Mouse (Mus musculus) CH12.LX (cell line): ENCODE data around the gene Dusp10. TPM values are rescaled to one million over a fixed set of nuclear protein-coding genes. Genes with fewer than 3 reads are reported as not detected.

Source experiments
- DNase-seq: peaks from one replicate; pipeline ENCODE4 v3.0.0-alpha.2; 2013; ENCODE audit errors: extremely low read depth
- H3K27ac ChIP-seq: 2 replicates; pipeline ENCODE4 v1.5.1; 2012; ENCODE audit warnings: low read depth, mild to moderate bottlenecking, control low read depth, moderate library complexity; ENCODE audit not compliant: insufficient read depth
- H3K27me3 ChIP-seq: replicated peaks from 2 replicates; pipeline ENCODE3; 2012; ENCODE audit warnings: inconsistent platforms
- H3K36me3 ChIP-seq, 2 experiments: replicated peaks in 1 of 2; 2 replicates each; pipeline versions ENCODE3 to v1.6.1; 2012; ENCODE audit warnings: inconsistent platforms in 1 of 2, low read length in 1 of 2, mild to moderate bottlenecking in 1 of 2, mixed read lengths in 1 of 2, moderate library complexity in 1 of 2; ENCODE audit not compliant: control insufficient read depth in 1 of 2, insufficient read depth in 1 of 2
- H3K4me1 ChIP-seq, 2 experiments: 2 replicates each; pipeline ENCODE4 v1.6.1; 2012; ENCODE audit warnings: inconsistent platforms in 1 of 2, moderate library complexity in 1 of 2; ENCODE audit not compliant: insufficient read depth in 2 of 2, control insufficient read depth in 1 of 2
- H3K4me2 ChIP-seq: 2 replicates; pipeline ENCODE4 v1.6.1; 2012; ENCODE audit warnings: low read depth, mild to moderate bottlenecking, control low read depth; ENCODE audit not compliant: poor library complexity, insufficient read depth, severe bottlenecking
- H3K4me3 ChIP-seq, 3 experiments: fragments of 150-350 bp in 1 of 3; sonication (generic) in 1 of 3; replicated peaks in 1 of 3; 2 replicates each; pipeline versions ENCODE3 to v1.5.1; 2011 to 2012; ENCODE audit warnings: low read depth in 2 of 3, low read length in 2 of 3, mild to moderate bottlenecking in 2 of 3, moderate library complexity in 2 of 3, control low read depth in 1 of 3, improper control_type of control experiment in 1 of 3, inconsistent platforms in 1 of 3, mixed read lengths in 1 of 3; ENCODE audit not compliant: poor library complexity in 1 of 3
- H3K79me2 ChIP-seq: replicated peaks from 2 replicates; pipeline ENCODE4 v1.6.1; 2012; ENCODE audit warnings: mild to moderate bottlenecking, moderate library complexity; ENCODE audit not compliant: control insufficient read depth, poor library complexity, insufficient read depth, severe bottlenecking; ENCODE audit errors: extremely low read depth
- H3K9ac ChIP-seq: 2 replicates; pipeline ENCODE4 v1.6.1; 2012; ENCODE audit warnings: low read depth, mild to moderate bottlenecking, control low read depth, moderate library complexity; ENCODE audit not compliant: insufficient read depth
- H3K9me3 ChIP-seq: replicated peaks from 2 replicates; pipeline ENCODE3; 2012; ENCODE audit warnings: low read length, inconsistent platforms, mixed read lengths
- CHD1 ChIP-seq: IDR thresholded peaks from 2 replicates; pipeline ENCODE4 v1.6.1; 2012; ENCODE audit warnings: low read depth, low read length, improper control_type of control experiment, inconsistent platforms
- CHD2 ChIP-seq: IDR thresholded peaks from 2 replicates; pipeline ENCODE4 v1.6.1; 2011; ENCODE audit warnings: low read length, improper control_type of control experiment
- CTCF ChIP-seq, 2 experiments: IDR thresholded peaks in 1 of 2; conservative IDR thresholded peaks in 1 of 2; 2 replicates each; pipeline ENCODE4 v1.5.1; 2011 to 2012; ENCODE audit warnings: low read depth in 2 of 2, low read length in 2 of 2, improper control_type of control experiment in 1 of 2, inconsistent platforms in 1 of 2, mild to moderate bottlenecking in 1 of 2, moderate library complexity in 1 of 2
- E2F4 ChIP-seq: IDR thresholded peaks from 2 replicates; pipeline ENCODE4 v1.6.1; 2011; ENCODE audit warnings: low read depth, low read length, improper control_type of control experiment; ENCODE audit not compliant: insufficient replicate concordance
- HCFC1 ChIP-seq: IDR thresholded peaks from 2 replicates; pipeline ENCODE4 v1.6.1; 2012; ENCODE audit warnings: low read depth, mild to moderate bottlenecking, inconsistent platforms, low read length, improper control_type of control experiment
- JUN ChIP-seq: IDR thresholded peaks from 2 replicates; pipeline ENCODE4 v1.6.1; 2011; ENCODE audit warnings: low read depth, mild to moderate bottlenecking, low read length, improper control_type of control experiment, moderate library complexity; ENCODE audit not compliant: insufficient read depth
- KAT2A ChIP-seq: IDR thresholded peaks from 2 replicates; pipeline ENCODE4 v1.6.1; 2012; ENCODE audit warnings: low read length, improper control_type of control experiment, inconsistent platforms; ENCODE audit not compliant: insufficient replicate concordance
- MEF2A ChIP-seq: IDR thresholded peaks from 2 replicates; pipeline ENCODE4 v1.6.1; 2014; ENCODE audit warnings: low read depth, mild to moderate bottlenecking, inconsistent platforms, low read length, improper control_type of control experiment, borderline replicate concordance
- PAX5 ChIP-seq: IDR thresholded peaks from 2 replicates; pipeline ENCODE4 v1.6.1; 2012; ENCODE audit warnings: low read length, inconsistent platforms, mixed read lengths
- POLR2A ChIP-seq: IDR thresholded peaks from 2 replicates; pipeline ENCODE4 v1.6.1; 2011; ENCODE audit warnings: low read depth, mild to moderate bottlenecking, improper control_type of control experiment, low read length
- POLR2AphosphoS2 ChIP-seq: IDR thresholded peaks from 2 replicates; pipeline ENCODE4 v1.6.1; 2011; ENCODE audit warnings: low read depth, low read length, improper control_type of control experiment
- RCOR1 ChIP-seq: conservative IDR thresholded peaks from 2 replicates; pipeline ENCODE4 v1.6.1; 2012; ENCODE audit warnings: low read depth, mild to moderate bottlenecking, inconsistent platforms, low read length, improper control_type of control experiment
- SIN3A ChIP-seq: IDR thresholded peaks from 2 replicates; pipeline ENCODE4 v1.6.1; 2012; ENCODE audit warnings: low read length, improper control_type of control experiment, inconsistent platforms
- SMC3 ChIP-seq: IDR thresholded peaks from 2 replicates; pipeline ENCODE4 v1.6.1; 2011; ENCODE audit warnings: low read depth, low read length, improper control_type of control experiment
- TBP ChIP-seq: conservative IDR thresholded peaks from 2 replicates; pipeline ENCODE4 v1.6.1; 2011; ENCODE audit warnings: low read depth, low read length, improper control_type of control experiment
- UBTF ChIP-seq: IDR thresholded peaks from 2 replicates; pipeline ENCODE4 v1.6.1; 2012; ENCODE audit warnings: low read depth, mild to moderate bottlenecking, inconsistent platforms, low read length, improper control_type of control experiment, moderate library complexity
- USF1 ChIP-seq: IDR thresholded peaks from 2 replicates; pipeline ENCODE4 v1.6.1; 2014; ENCODE audit warnings: low read depth, mild to moderate bottlenecking, inconsistent platforms, low read length, improper control_type of control experiment
- ZC3H11A ChIP-seq: IDR thresholded peaks from 2 replicates; pipeline ENCODE4 v1.6.1; 2012; ENCODE audit warnings: low read depth, mild to moderate bottlenecking, inconsistent platforms, low read length, improper control_type of control experiment
- ZNF384 ChIP-seq: IDR thresholded peaks from 2 replicates; pipeline ENCODE4 v1.6.1; 2012; ENCODE audit warnings: low read depth, low read length, improper control_type of control experiment, inconsistent platforms
- dilution Hi-C: fragments of 300-500 bp; cut with MboI; formaldehyde crosslinking; loops from 2 replicates; pipeline ENCODE4 v1.14.3; 2020; ENCODE audit warnings: low sequenced_read_pairs; ENCODE audit not compliant: extremely low pct_unique_long_range_greater_than_20kb, extremely low pct_ligation_motif_present
- in situ Hi-C: fragments of 300-500 bp; cut with MboI; formaldehyde crosslinking; loops from 3 replicates; pipeline ENCODE4 v1.14.3; 2019; ENCODE audit warnings: low sequenced_read_pairs, low pct_ligation_motif_present, low pct_unique_long_range_greater_than_20kb, mixed read lengths
- polyA plus RNA-seq: library from polyadenylated mRNA; unstranded; fragments of >175 nt; gene quantifications from 2 replicates; pipeline ENCODE4 v1.2.1, GENCODE M21; 2012; ENCODE audit warnings: low read depth; ENCODE audit not compliant: insufficient read length
- total RNA-seq, 2 experiments: library from RNA; depleted of rRNA; stranded (reverse); fragments of 300-350 nt in 1 of 2; fragments of >200 nt in 1 of 2; gene quantifications; 2 replicates each; pipeline ENCODE4 v1.2.3; 2012 to 2014

Dusp10 gene
- total and polyA plus RNA-seq, 3 experiments: 2.8 to 16.1 (median 14.2) TPM

DNA sequence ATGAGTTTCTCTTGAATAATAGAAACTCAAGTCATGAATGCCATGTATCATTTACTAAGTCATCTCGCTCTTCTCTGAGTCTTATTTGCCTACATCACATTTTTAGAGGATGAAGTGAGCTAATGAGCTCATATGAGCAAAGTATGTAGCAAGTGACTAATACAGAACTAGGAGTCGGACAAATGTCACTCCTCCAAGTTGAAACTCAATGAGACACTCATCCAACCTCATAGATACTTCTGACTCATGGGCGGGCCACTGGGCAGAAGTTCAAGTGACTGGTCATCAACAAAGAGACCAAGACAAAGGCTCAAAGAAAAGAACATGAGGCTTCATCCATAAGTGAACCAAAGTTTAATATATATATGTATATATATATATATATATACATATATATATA lies 71.9 kb downstream of the Dusp10 start:
- no peak for TF ChIP-seq MEF2A
- no peak for TF ChIP-seq POLR2AphosphoS2
- no peak for TF ChIP-seq CHD2
- no peak for TF ChIP-seq ZNF384
- TF ChIP-seq USF1: no peak
- TF ChIP-seq SMC3: no peak
- no peak for TF ChIP-seq CTCF (conservative IDR thresholded peaks at IDR 0.05 in 1 of 2, IDR thresholded peaks at IDR 0.05 in 1 of 2; ENCODE audit: low read depth in 2 of 2, low read length in 2 of 2)
- TF ChIP-seq RCOR1: no peak
- TF ChIP-seq PAX5: no peak
- H3K27ac ChIP-seq: no peak overlapping the region
- peaks cover 0 to 8% of the 10 kb centered on the region in 2 experiments; a peak in 2 of 4 replicates for H3K4me1 ChIP-seq
- no peaks in the 10 kb centered on the region for H3K36me3 ChIP-seq
- no peaks in the 10 kb centered on the region for H3K9me3 ChIP-seq
- H3K27me3 ChIP-seq: no peaks in the 10 kb centered on the region
- no peak for DNase-seq
- dilution Hi-C loops (no loop called here), in situ Hi-C loops (no loop called here)
- no peak overlapping the region for H3K4me3 ChIP-seq
- H3K4me2 ChIP-seq: no peak overlapping the region
- no peak overlapping the region for H3K9ac ChIP-seq
- no peaks in the 10 kb centered on the region for H3K79me2 ChIP-seq

- in situ Hi-C loops (no loop called here), dilution Hi-C loops (no loop called here)
- H3K4me2 ChIP-seq: no peak overlapping the region
- no peak overlapping the region for H3K4me3 ChIP-seq
- no peak for DNase-seq
- no peak overlapping the region for H3K27ac ChIP-seq
- peaks cover 0 to 20% of the 10 kb centered on the region in 2 experiments; a peak in 2 of 4 replicates for H3K4me1 ChIP-seq
- H3K27me3 ChIP-seq: no peaks in the 10 kb centered on the region
- H3K79me2 ChIP-seq: no peaks in the 10 kb centered on the region
- no peaks in the 10 kb centered on the region for H3K36me3 ChIP-seq
- no peak for TF ChIP-seq ZC3H11A
- no peak for TF ChIP-seq PAX5
- TF ChIP-seq JUN: no peak
- no peak for TF ChIP-seq CHD2
- TF ChIP-seq TBP: no peak
- no peak for TF ChIP-seq POLR2A
- no peak for TF ChIP-seq E2F4
- no peak for TF ChIP-seq HCFC1
- TF ChIP-seq SIN3A: no peak
- no peak for TF ChIP-seq RCOR1
- no peak for TF ChIP-seq USF1
- TF ChIP-seq MEF2A: no peak
- TF ChIP-seq CHD1: no peak
- TF ChIP-seq UBTF: no peak
- no peak for TF ChIP-seq KAT2A
- no peak overlapping the region for H3K9ac ChIP-seq
- H3K9me3 ChIP-seq: no peaks in the 10 kb centered on the region
These were observed 77.4 kb downstream of the Dusp10 start for GRCm38 (mm10) chr1:184090515-184090914.
